Comparison of ENCODE assay signal across 9 mouse cellular contexts in the genomic region with DNA sequence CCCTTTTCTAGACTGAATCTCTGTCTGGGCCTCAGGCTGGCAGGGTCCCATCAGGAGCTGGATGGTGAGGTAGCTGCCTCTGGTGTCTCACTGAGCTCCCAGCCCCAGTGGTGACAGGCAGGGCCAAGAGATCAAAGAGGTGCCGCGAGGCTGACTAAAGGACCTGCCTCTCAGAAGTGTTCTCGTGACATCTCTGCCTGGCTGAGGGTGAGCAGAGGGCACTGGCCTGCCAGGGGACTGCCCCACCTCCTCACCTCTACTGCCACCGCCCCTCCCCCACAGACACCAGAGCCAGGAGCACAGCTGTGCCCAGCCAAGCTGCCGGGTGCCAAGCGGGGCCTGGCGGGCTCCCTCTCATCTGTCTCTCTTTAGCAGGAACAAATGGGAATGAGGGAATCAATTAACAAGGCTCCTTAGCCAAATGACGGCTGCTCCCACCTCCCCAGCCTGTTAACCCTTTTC. TPM values are rescaled to one million over a fixed set of nuclear protein-coding genes. Genes with fewer than 3 reads are reported as not detected.
DNase-seq lines count a peak whose midpoint lies in the region; ATAC-seq and TF ChIP-seq lines count a peak whose summit lies in the region.
"Had no signal": no experiment of that assay in that cellular context is flagged by ENCODE, and none has a peak within 500 bp of the region (broad histone marks: within the 10 kb centered on the region; RNA-seq: fewer than 3 reads in every experiment).

No protein-coding gene starts in this region.

- H3K27ac ChIP-seq in embryonic facial prominence, embryonic 12.5 days: peak overlapping the region; percentile 37; the same call in 1 of the 2 replicates
- no peak overlapping the region for H3K27ac ChIP-seq in liver, embryonic 11.5 days (ENCODE audit: low read depth, low read length)

- no peak overlapping the region for H3ac ChIP-seq in myocyte (ENCODE audit: control insufficient read depth, insufficient read length)

- H3K79me2 ChIP-seq in myocyte (ENCODE audit: control insufficient read depth, insufficient read depth): no peaks in the 10 kb centered on the region

- intact Hi-C loops in left cerebral cortex, postnatal 4 days (cut with DNase I): loop anchor here (5.0 kb wide), 1 partner anchor 33 kb away; no protein-coding TSS in a partner anchor

- no peaks in the 10 kb centered on the region for H3K36me3 ChIP-seq in embryonic facial prominence, embryonic 12.5 days
- no peaks in the 10 kb centered on the region for H3K36me3 ChIP-seq in myocyte (ENCODE audit: control insufficient read depth, insufficient read depth)
- no peaks in the 10 kb centered on the region for H3K36me3 ChIP-seq in liver, embryonic 11.5 days (ENCODE audit: control insufficient read depth, insufficient read depth, low read length)

- peaks cover 3% of the 10 kb centered on the region; the same call in 1 of the 2 replicates for H3K27me3 ChIP-seq in embryonic facial prominence, embryonic 12.5 days
- H3K27me3 ChIP-seq in myocyte (ENCODE audit: control insufficient read depth, insufficient read depth, insufficient read length): no peaks in the 10 kb centered on the region
- H3K27me3 ChIP-seq in liver, embryonic 11.5 days (replicated peaks; ENCODE audit: control insufficient read depth, insufficient read depth, low read length): peaks cover 13% of the 10 kb centered on the region

- H3K4me3 ChIP-seq in embryonic facial prominence, embryonic 12.5 days: no peak overlapping the region
- no peak overlapping the region for H3K4me3 ChIP-seq in myocyte
- no peak overlapping the region for H3K4me3 ChIP-seq in liver, embryonic 11.5 days (ENCODE audit: low read depth, low read length)
- H3K4me3 ChIP-seq: megakaryocyte, embryonic 14.5 days had no signal

- no peak for ATAC-seq in embryonic facial prominence, embryonic 12.5 days (ENCODE audit: insufficient number of reproducible peaks, insufficient read depth, low FRiP score, low TSS enrichment)
- no peak for ATAC-seq in liver, embryonic 11.5 days (replicated peaks; ENCODE audit: low FRiP score)
- ATAC-seq in erythroid progenitor cell, adult 5-6 weeks (replicated peaks; ENCODE audit: low FRiP score, poor library complexity, severe bottlenecking): no peak

- no peak overlapping the region for H3K4me2 ChIP-seq in embryonic facial prominence, embryonic 12.5 days (replicated peaks)
- H3K4me2 ChIP-seq in myocyte (ENCODE audit: low read depth): peak overlapping the region; percentile 54
- no peak overlapping the region for H3K4me2 ChIP-seq in liver, embryonic 11.5 days

- DNase-seq in adrenal gland, postnatal 36 days: peak; percentile 45 to 81
- peak; percentile 99 for DNase-seq in heart, adult 11 months
- DNase-seq in kidney, adult 18-20 months: peak; percentile 32
- peak; percentile 96 for DNase-seq in left cerebral cortex, postnatal 4 days
- DNase-seq in liver, embryonic 11.5 days (ENCODE audit: low spot score): no peak

- 2% methylated on average over 8 of the region's 8 CpGs for WGBS in embryonic facial prominence, embryonic 12.5 days
- 32% methylated on average over 8 of the region's 8 CpGs for WGBS in liver, embryonic 11.5 days

- no peak for TF ChIP-seq POLR2A in myocyte (IDR thresholded peaks at IDR 0.05; ENCODE audit: insufficient read length, low read depth)

- peak overlapping the region; percentile 8; the same call in 1 of the 2 replicates for H3K9ac ChIP-seq in embryonic facial prominence, embryonic 12.5 days
- H3K9ac ChIP-seq in liver, embryonic 11.5 days (ENCODE audit: low read depth, low read length): no peak overlapping the region

- H3K4me1 ChIP-seq in embryonic facial prominence, embryonic 12.5 days: peaks cover 29% of the 10 kb centered on the region
- no peaks in the 10 kb centered on the region; the same call in 1 of the 2 replicates for H3K4me1 ChIP-seq in liver, embryonic 11.5 days (replicated peaks; ENCODE audit: control insufficient read depth, insufficient read depth, low read length)

- H3K9me3 ChIP-seq in embryonic facial prominence, embryonic 12.5 days: no peaks in the 10 kb centered on the region
- H3K9me3 ChIP-seq in liver, embryonic 11.5 days (ENCODE audit: control insufficient read depth, low read length): no peaks in the 10 kb centered on the region

TF ChIP-seq in myocyte, 11 proteins besides CTCF, POLR2A, EP300 and RAD21:
- TF ChIP-seq MYOD1 (IDR thresholded peaks at IDR 0.05; ENCODE audit: control insufficient read depth in 1 of 3, insufficient read length in 2 of 3, low read depth in 2 of 3) (peak in 2 of 3 experiments; percentile 87 to 98), E2F4 (IDR thresholded peaks at IDR 0.05; ENCODE audit: insufficient read depth) (no peak), CEBPB (IDR thresholded peaks at IDR 0.05; ENCODE audit: insufficient read depth, poor library complexity, severe bottlenecking) (no peak), TCF3 (IDR thresholded peaks at IDR 0.05; ENCODE audit: insufficient read length, low read depth) (peak; percentile 85), MYOG (IDR thresholded peaks at IDR 0.05; ENCODE audit: control insufficient read depth in 1 of 3, insufficient read depth in 1 of 3, insufficient read length in 2 of 3, low read depth in 2 of 3) (peak; percentile 44 to 98 (median 96)), SRF (IDR thresholded peaks at IDR 0.05; ENCODE audit: control insufficient read depth, insufficient read length, low read depth) (no peak), USF1 (IDR thresholded peaks at IDR 0.05; ENCODE audit: low read depth) (no peak), POLR2AphosphoS2 (IDR thresholded peaks at IDR 0.05; ENCODE audit: insufficient read length, low read depth) (no peak), REST (IDR thresholded peaks at IDR 0.05; ENCODE audit: insufficient read depth, insufficient read length) (no peak), TCF12 (IDR thresholded peaks at IDR 0.05; ENCODE audit: insufficient read depth, poor library complexity, severe bottlenecking) (peak; percentile 90), MAX (IDR thresholded peaks at IDR 0.05; ENCODE audit: low read depth) (no peak)

RNA-seq across cellular contexts. Expression of a gene that starts 38.3 kb away (rescaled TPM):
- total RNA-seq in adrenal gland, postnatal 36 days (2021): 1 to 10 TPM in 1 of 2 experiments, under 1 TPM in 1; 0.76 to 1.2 TPM
- polyA plus RNA-seq in embryonic facial prominence, embryonic 12.5 days (2016; fragmentation: Nextera tagmentation; extraction: Ambion mirVana): 0.46 and 0.47 TPM in 2 replicates
- 10 to 100 TPM; 45.7 to 46.8 TPM for total RNA-seq in left cerebral cortex, postnatal 4 days (2021)
- polyA plus RNA-seq in myocyte (2012; fragmentation: generic; extraction: Trizol): 24.9 TPM
- 0.06 and 0.14 TPM in 2 replicates for polyA plus RNA-seq in liver, embryonic 11.5 days (2014; fragmentation: Nextera tagmentation; extraction: Ambion mirVana)
- not detected in 2 replicates for total RNA-seq in erythroid progenitor cell, adult 5-6 weeks (2015; ENCODE audit: low replicate concordance)
- total RNA-seq in erythroid progenitor cell, adult 5-6 weeks (2017; ENCODE audit: low replicate concordance): not detected in 2 replicates

Comparison
In these comparisons a context has a peak if more than half of its experiments do, and no peak if none do; other contexts are left out.
1. RNA of a gene that starts 38.3 kb away (total RNA-seq): 45.7 to 46.8 TPM in left cerebral cortex, postnatal 4 days; 0.76 to 1.2 TPM in adrenal gland, postnatal 36 days and not detected in erythroid progenitor cell, adult 5-6 weeks; every median in the first group is over 10 times any median in the second.